Mouse (Mus musculus): ENCODE results near the gene Pde8a. TPM values are rescaled to one million over a fixed set of nuclear protein-coding genes. Genes with fewer than 3 reads are reported as not detected.
A peak's percentile ranks its signal among the peaks of the same experiment; 100 is the strongest.

Pde8a gene
- polyA plus RNA-seq, 1 experiment from 2014 or later, result 3.6 TPM

DNA sequence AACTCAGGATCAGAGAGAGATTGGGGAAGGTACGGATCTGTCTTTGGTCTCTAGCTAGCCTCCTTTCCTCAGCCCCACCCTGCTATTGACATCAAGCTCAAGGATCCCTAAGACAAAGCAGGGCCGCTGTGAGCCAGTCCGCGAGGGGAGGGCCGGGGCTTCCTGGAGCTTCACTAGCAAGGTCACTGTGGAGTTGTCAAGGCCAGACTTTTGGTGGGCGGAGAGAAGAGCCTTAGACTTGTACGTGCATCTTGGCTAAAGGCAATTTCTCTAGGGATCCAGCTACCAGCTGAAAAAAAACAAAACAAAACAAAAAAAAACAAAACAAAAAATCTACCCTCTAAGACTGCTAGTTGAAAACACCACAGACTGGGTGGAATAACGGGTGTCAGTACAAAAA, 1.6 kb upstream of the Pde8a start:
- no peak for ATAC-seq (ENCODE audit: insufficient number of reproducible peaks, insufficient read depth, low FRiP score, low TSS enrichment, low read depth)
- Histone ChIP-seq H3K36me3 (no peaks in the 10 kb centered on the region), H3K9me3 (no peaks in the 10 kb centered on the region), H3K4me1 (replicated peaks) (peaks cover 20% of the 10 kb centered on the region; the same call in 1 of the 2 replicates), H3K4me2 (peak overlapping the region; percentile 61), H3K9ac (replicated peaks) (no peak overlapping the region), H3K27me3 (peaks cover 65% of the 10 kb centered on the region), H3K27ac (no peak overlapping the region), H3K4me3 (replicated peaks) (no peak overlapping the region)
- WGBS, result 4% methylated on average over 8 of the region's 8 CpGs

DNA sequence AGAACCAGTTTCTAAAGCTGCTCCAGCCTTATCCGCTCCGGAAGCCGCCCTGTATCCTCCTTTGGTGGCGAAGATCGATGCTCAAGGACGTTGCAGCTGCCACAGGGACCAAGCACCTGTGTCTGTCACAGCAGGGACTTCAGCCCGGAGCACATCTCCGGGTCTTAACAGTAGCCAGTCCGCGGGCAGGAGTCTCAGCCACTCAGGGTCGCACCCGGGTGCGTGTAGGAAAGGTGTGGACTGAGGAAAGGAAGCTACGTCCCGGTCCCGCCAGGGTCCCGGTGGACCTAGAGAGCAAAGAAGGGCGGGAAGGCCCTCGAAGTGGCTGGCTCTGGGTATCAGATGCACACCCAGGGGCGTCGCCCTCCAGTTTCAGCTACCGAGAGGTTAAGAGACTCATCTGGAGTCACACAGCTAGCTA, 1.1 kb upstream of the Pde8a start:
- H3K27me3 ChIP-seq, result peaks cover 66% of the 10 kb centered on the region
- no peaks in the 10 kb centered on the region for H3K9me3 ChIP-seq
- H3K4me1 ChIP-seq (replicated peaks), result peaks cover 20% of the 10 kb centered on the region; the same call in 1 of the 2 replicates
- WGBS, result under 1% methylated on average over 22 of the region's 22 CpGs
- no peaks in the 10 kb centered on the region for H3K36me3 ChIP-seq
- H3K27ac ChIP-seq, result peak overlapping the region; percentile 62; the same call in 1 of the 2 replicates
- H3K4me3 ChIP-seq (replicated peaks), result peak overlapping the region; percentile 51
- H3K9ac ChIP-seq (replicated peaks), result peak overlapping the region; percentile 48; the same call in 1 of the 2 replicates
- ATAC-seq (ENCODE audit: insufficient number of reproducible peaks, insufficient read depth, low FRiP score, low TSS enrichment, low read depth), result 0 out of 2 replicates have a peak, but pooled peaks have one; percentile 45
- peak overlapping the region; percentile 61 for H3K4me2 ChIP-seq

- Histone ChIP-seq H3K27ac (peak overlapping the region; percentile 62), H3K27me3 (peaks cover 66% of the 10 kb centered on the region), H3K4me2 (peak overlapping the region; percentile 61), H3K9ac (replicated peaks) (peak overlapping the region; percentile 48), H3K9me3 (no peaks in the 10 kb centered on the region), H3K4me3 (replicated peaks) (peak overlapping the region; percentile 51), H3K4me1 (replicated peaks) (peaks cover 20% of the 10 kb centered on the region; the same call in 1 of the 2 replicates), H3K36me3 (no peaks in the 10 kb centered on the region)
- under 1% methylated on average over 57 of the region's 57 CpGs for WGBS
- ATAC-seq (ENCODE audit: insufficient number of reproducible peaks, insufficient read depth, low FRiP score, low TSS enrichment, low read depth), result peak; percentile 77
Measured at GRCm38 (mm10) chr7:81212697-81213346, 574 bp upstream of the Pde8a start.

DNA sequence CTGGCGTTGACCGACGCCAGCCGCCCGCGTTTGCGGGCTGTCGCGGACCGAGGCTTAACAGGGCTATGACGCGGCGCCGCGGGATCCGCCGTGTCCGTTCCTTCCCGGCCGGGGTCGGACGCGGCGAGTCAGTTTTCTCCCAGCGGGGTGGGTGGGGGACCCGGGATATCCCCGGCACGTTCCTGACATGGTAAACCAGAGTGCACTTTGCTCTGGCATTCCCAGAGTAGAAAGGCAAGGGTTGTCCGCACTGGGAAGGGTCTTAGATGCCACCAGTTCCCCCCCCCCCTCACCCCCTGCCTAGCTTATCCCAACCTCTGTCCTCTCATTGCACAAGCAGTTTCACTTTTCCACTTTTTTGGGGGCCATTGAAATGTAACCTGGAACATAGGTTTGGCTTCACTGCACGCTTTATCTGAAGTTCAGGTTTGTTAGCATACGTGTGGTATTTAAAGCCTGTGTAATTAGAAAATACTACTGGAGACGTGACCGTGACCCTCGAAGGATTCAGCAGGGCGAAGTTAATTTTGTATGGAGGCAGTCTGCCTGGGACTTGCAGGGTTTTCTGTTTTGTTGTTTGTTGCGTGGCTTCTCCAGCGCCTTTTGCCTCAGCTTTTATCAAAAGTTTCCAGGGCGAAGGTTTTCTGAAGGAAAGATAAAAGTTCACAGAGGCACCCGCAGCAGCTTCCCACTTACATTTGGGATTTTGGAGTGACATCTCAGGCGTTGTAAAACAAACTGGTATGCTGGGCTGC, 934 bp downstream of the Pde8a start:
- WGBS, result 6% methylated on average over 31 of the region's 40 CpGs
- peak overlapping the region; percentile 51 for H3K4me3 ChIP-seq (replicated peaks)
- no peak overlapping the region for H3K27ac ChIP-seq
- peaks cover 67% of the 10 kb centered on the region for H3K27me3 ChIP-seq
- ATAC-seq (ENCODE audit: insufficient number of reproducible peaks, insufficient read depth, low FRiP score, low TSS enrichment, low read depth), result no peak
- H3K9me3 ChIP-seq, result no peaks in the 10 kb centered on the region
- H3K4me1 ChIP-seq (replicated peaks), result peaks cover 20% of the 10 kb centered on the region; the same call in 1 of the 2 replicates
- peak overlapping the region; percentile 52; the same call in 1 of the 2 replicates for H3K9ac ChIP-seq (replicated peaks)
- H3K36me3 ChIP-seq, result no peaks in the 10 kb centered on the region
- peak overlapping the region; percentile 61 for H3K4me2 ChIP-seq

DNA sequence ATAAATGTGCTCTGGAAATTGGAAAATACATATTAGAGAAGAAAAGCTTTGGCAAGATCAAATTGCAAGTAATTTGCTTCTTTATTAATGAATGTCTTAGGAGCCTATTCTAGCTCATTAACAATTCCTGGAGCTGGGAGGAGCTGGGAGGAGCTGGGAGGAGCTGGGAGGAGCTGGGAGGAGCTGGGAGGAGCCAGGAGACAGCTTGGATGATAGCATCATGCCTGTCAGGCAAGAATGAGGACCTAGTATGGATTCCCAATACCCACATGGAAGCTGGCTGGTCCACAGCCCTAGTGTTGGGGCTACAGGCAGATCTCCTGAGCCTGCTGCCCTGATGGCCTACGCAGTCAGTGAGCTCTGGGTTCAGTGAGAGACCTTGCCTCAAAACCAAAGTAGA, 2.6 kb downstream of the Pde8a start:
- peaks cover 20% of the 10 kb centered on the region; the same call in 1 of the 2 replicates for H3K4me1 ChIP-seq (replicated peaks)
- H3K9me3 ChIP-seq, result no peaks in the 10 kb centered on the region
- peaks cover 57% of the 10 kb centered on the region for H3K27me3 ChIP-seq
- no peak overlapping the region for H3K4me3 ChIP-seq (replicated peaks)
- H3K36me3 ChIP-seq, result no peaks in the 10 kb centered on the region
- no peak for ATAC-seq (ENCODE audit: insufficient number of reproducible peaks, insufficient read depth, low FRiP score, low TSS enrichment, low read depth)
- no peak overlapping the region for H3K9ac ChIP-seq (replicated peaks)
- 86% methylated on average over 1 of the region's 1 CpGs for WGBS
- H3K27ac ChIP-seq, result no peak overlapping the region
- no peak overlapping the region for H3K4me2 ChIP-seq

DNA sequence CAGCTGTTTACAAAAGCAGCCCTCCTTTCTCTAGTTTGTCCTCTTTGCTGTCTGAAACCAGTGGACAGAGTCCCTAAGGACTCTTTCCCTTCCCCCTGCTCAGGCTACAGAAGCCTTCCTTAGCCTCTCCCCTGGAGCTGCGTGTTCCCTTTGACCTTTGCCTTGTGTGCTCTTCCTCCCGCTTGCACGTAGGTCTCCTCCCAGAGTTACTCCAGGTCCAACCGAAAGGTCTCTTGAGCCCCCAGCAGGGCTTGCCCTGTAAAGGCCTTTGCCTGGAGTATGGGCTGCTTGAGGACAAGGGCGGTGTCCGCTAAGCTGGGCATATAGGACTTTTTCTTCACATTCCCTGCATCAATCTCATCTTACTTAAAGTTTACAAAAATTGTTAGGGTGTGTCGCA, 5.9 kb downstream of the Pde8a start:
- ATAC-seq (ENCODE audit: insufficient number of reproducible peaks, insufficient read depth, low FRiP score, low TSS enrichment, low read depth), result no peak
- Histone ChIP-seq H3K9me3 (no peaks in the 10 kb centered on the region), H3K4me1 (replicated peaks) (no peaks in the 10 kb centered on the region), H3K9ac (replicated peaks) (no peak overlapping the region), H3K4me3 (replicated peaks) (no peak overlapping the region), H3K36me3 (no peaks in the 10 kb centered on the region), H3K4me2 (no peak overlapping the region), H3K27ac (no peak overlapping the region), H3K27me3 (peaks cover 23% of the 10 kb centered on the region)
- 61% methylated on average over 7 of the region's 7 CpGs for WGBS

DNA sequence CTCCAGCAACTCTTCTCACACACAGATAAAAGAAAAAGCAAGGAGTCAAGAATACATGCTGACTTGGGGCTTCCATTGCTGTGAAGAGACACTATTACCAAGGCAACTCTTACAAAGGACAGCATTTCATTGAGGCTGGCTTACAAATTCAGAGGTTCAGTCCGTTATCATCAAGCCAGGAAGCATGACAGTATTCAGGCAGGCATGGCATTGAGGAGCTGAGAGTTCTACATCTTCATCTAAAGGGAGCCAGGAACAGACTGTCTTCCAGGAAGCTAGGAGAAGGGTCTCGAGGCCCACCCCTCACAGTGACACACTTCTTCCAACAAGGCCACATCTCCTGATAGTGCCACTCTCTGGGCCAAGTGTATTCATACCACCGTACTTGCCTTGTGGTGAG, 7.0 kb downstream of the Pde8a start:
- no peaks in the 10 kb centered on the region for H3K9me3 ChIP-seq
- H3K9ac ChIP-seq (replicated peaks), result no peak overlapping the region
- peaks cover 13% of the 10 kb centered on the region for H3K27me3 ChIP-seq
- H3K4me1 ChIP-seq (replicated peaks), result no peaks in the 10 kb centered on the region
- no peak overlapping the region for H3K4me2 ChIP-seq
- no peak for ATAC-seq (ENCODE audit: insufficient number of reproducible peaks, insufficient read depth, low FRiP score, low TSS enrichment, low read depth)
- WGBS, result 91% methylated on average over 3 of the region's 3 CpGs
- H3K27ac ChIP-seq, result no peak overlapping the region
- no peaks in the 10 kb centered on the region for H3K36me3 ChIP-seq
- H3K4me3 ChIP-seq (replicated peaks), result no peak overlapping the region

GRCm38 (mm10) chr7:81224260-81224659, 10.9 kb downstream of the Pde8a start:
- no peak for ATAC-seq (ENCODE audit: insufficient number of reproducible peaks, insufficient read depth, low FRiP score, low TSS enrichment, low read depth)
- Histone ChIP-seq H3K9ac (replicated peaks) (no peak overlapping the region), H3K9me3 (no peaks in the 10 kb centered on the region), H3K27ac (no peak overlapping the region), H3K4me1 (replicated peaks) (no peaks in the 10 kb centered on the region), H3K4me2 (no peak overlapping the region), H3K27me3 (peaks cover 2% of the 10 kb centered on the region; the same call in 1 of the 2 replicates), H3K4me3 (replicated peaks) (no peak overlapping the region), H3K36me3 (no peaks in the 10 kb centered on the region)
- 89% methylated on average over 7 of the region's 7 CpGs for WGBS

DNA sequence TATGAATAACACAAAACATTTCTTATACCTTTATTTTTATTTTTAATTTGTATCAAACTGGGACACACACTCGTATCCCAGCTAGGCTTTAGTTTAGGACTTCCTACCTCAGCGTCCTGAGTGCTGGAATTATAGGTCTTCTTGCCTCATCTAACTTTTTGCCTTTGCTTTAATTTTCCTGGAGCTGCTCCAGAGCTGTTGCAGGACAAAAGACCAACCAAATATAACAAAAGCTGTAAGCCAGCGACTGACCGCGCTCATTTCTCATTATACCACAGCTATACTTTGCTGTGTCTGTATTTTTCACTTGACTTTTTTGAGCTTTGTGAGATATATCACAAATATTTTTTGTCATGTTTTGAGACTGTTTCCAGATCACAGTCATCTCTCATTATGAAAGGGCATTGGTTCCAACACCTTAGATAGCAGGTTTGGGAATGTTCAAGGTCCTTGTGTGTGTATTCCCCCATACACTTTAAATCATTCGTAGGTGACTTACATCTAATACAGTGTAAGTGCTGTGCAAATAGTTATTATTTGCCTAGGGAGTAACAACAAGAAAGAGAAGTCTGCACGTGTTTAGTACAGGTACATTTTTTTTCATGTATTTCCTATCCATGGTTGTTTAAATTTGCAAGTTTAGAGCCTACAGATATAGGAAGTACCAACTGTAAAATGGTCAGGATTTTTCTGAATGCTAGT, 16.8 kb downstream of the Pde8a start:
- Histone ChIP-seq H3K4me3 (replicated peaks) (no peak overlapping the region), H3K27ac (no peak overlapping the region), H3K9me3 (no peaks in the 10 kb centered on the region), H3K9ac (replicated peaks) (no peak overlapping the region), H3K4me2 (no peak overlapping the region), H3K27me3 (no peaks in the 10 kb centered on the region), H3K4me1 (replicated peaks) (no peaks in the 10 kb centered on the region), H3K36me3 (no peaks in the 10 kb centered on the region)
- WGBS, result 89% methylated on average over 7 of the region's 7 CpGs
- no peak for ATAC-seq (ENCODE audit: insufficient number of reproducible peaks, insufficient read depth, low FRiP score, low TSS enrichment, low read depth)

- H3K36me3 ChIP-seq, result no peaks in the 10 kb centered on the region
- H3K9ac ChIP-seq (replicated peaks), result no peak overlapping the region
- H3K4me2 ChIP-seq, result no peak overlapping the region
- no peak for ATAC-seq (ENCODE audit: insufficient number of reproducible peaks, insufficient read depth, low FRiP score, low TSS enrichment, low read depth)
- H3K9me3 ChIP-seq, result no peaks in the 10 kb centered on the region
- H3K4me3 ChIP-seq (replicated peaks), result no peak overlapping the region
- no peaks in the 10 kb centered on the region for H3K27me3 ChIP-seq
- no peak overlapping the region for H3K27ac ChIP-seq
- 76% methylated on average over 2 of the region's 2 CpGs for WGBS
- no peaks in the 10 kb centered on the region for H3K4me1 ChIP-seq (replicated peaks)
Measured at GRCm38 (mm10) chr7:81232674-81233073, 19.3 kb downstream of the Pde8a start.

DNA sequence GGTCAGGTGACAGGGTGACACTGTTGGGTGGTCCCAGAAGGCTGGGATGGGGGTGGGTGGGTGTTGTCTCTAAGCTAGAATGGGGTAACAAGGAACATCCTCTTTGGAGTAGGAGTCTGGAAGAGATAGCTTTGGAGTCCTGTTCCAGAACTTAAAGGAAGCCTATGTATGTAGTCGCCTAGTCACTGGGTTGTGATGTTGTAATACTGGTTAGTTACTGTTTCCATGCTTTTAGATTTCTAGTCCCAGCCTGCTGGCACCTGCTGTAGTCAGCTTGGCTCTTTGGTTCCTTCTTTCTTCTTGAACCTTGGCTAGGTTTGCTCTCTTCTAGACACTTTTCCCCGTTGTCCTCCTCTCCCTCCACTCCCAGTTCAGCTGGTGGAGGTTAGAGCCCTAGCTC, 21.7 kb downstream of the Pde8a start:
- 84% methylated on average over 2 of the region's 2 CpGs for WGBS
- no peaks in the 10 kb centered on the region for H3K36me3 ChIP-seq
- no peak for ATAC-seq (ENCODE audit: insufficient number of reproducible peaks, insufficient read depth, low FRiP score, low TSS enrichment, low read depth)
- H3K4me3 ChIP-seq (replicated peaks), result no peak overlapping the region
- no peak overlapping the region for H3K9ac ChIP-seq (replicated peaks)
- H3K27ac ChIP-seq, result no peak overlapping the region
- no peaks in the 10 kb centered on the region for H3K27me3 ChIP-seq
- no peaks in the 10 kb centered on the region for H3K4me1 ChIP-seq (replicated peaks)
- H3K4me2 ChIP-seq, result no peak overlapping the region
- no peaks in the 10 kb centered on the region for H3K9me3 ChIP-seq
